Mouse (Mus musculus) erythroid progenitor cell, adult 5-6 weeks (primary cell): ENCODE data around the gene Slc5a9. TPM values are rescaled to one million over a fixed set of nuclear protein-coding genes. Genes with fewer than 3 reads are reported as not detected.
"Not testable (repeated sequence)": the region's sequence is repeated elsewhere in the genome, so short reads cannot be mapped to it uniquely, and the experiment has no call there.

Experiments used
- ATAC-seq: replicated peaks from 2 replicates; pipeline ENCODE4 v1.8.0; 2016; ENCODE audit warnings: moderate number of reproducible peaks, mild to moderate bottlenecking, moderate TSS enrichment, inconsistent platforms; ENCODE audit not compliant: poor library complexity, low FRiP score, severe bottlenecking
- total RNA-seq, 2 experiments: library from RNA; stranded (forward) in 1 of 2; stranded (reverse) in 1 of 2; fragments of 150-400 nt in 1 of 2; fragments of 186-747, 209-891 nt in 1 of 2; gene quantifications; 2 replicates each; pipeline versions ENCODE4 v1.2.3 to v1.2.4; 2015 to 2017; ENCODE audit warnings: low replicate concordance in 2 of 2

Gene Slc5a9
- total RNA-seq (2015; ENCODE audit: low replicate concordance) (not detected in 2 replicates), total RNA-seq (2017; ENCODE audit: low replicate concordance) (not detected in 2 replicates)

DNA sequence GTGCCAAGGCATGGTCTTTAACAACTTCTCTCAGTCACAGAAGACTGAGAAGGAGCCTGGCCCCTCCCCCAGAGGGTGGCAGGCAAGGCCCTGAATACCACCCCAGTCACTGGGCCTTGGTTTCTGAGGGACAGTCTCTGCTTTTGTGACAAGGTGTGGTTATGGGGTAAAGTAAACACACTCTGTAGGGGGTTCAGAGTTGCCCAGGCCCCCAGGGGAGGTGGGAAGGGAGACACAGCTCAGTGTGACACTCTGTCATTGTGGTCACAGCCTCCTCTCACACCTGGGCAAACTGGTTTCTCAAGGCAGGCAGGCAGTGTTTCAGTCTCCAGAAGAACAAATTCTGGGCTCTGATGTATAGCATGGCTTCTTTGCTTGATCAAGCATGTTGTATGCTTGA is at the start of gene Slc5a9:
Slc5a9 (minus strand) TSS at position 144 of the 400 bp plus-strand sequence.
- no peak for ATAC-seq

DNA sequence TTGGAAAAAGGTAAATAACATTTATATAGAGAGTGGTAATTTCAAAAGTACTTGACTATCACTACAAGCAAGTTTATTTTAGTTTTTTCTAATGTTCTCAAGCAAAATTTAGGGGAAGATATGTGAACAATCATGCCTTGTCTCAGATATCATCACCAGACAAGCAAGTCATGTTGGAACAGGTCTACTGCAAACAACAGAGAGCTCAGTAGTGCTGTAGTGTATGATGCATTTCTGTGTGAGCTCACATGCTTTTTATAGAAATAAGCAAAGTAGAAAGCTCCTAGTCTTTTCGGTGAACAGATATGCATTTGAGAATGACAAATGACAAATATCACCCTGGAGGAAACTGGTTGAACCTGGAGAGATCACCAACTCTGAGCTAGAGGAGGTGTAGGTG is 16.4 kb upstream of the Slc5a9 start, which contains the start of gene Skint8:
Skint8 (plus strand) TSS at position 301 of the 400 bp plus-strand sequence.
- no peak for ATAC-seq

GRCm38 (mm10) chr4:111907926-111908325 is 5.2 kb upstream of the Slc5a9 start:
- ATAC-seq = no peak

DNA sequence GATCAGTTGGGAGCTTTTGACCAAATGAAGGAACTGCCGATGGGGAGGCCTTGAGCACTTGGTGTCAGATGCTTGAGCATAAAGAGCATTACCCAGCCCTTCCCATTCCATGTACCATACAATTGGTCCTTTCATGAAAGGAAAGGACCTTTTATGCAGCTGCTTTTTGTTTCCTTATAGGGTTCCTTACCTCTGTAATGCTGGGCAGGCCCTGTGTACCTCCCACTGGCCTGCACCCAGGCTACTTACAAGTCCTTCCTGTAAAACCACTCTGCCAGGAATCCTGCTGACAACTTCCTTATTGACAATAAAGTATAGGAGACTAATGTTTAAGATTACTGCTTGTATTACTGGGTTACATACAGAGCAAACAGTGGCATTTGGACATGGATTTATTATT is 1.2 kb downstream of the Slc5a9 start:
- no peak for ATAC-seq

DNA sequence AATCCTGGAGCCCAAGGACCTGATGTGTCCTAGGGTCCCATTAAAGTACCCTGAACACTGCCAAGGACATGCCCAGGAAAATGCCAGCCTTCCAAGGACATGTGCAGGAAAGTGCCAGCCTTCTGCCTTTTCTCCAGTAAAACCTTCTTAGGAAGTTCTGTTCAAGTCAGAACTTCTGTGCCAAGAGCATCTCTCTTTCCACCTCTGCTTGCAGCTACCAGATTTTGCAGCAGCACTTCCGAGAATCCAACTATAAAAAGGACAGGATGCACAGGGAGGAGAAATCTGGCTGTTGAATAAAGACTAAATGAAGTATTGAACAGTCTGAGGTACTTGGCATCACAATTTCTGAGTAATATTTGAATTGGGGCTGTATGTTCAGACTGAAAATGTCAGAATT is 2.2 kb downstream of the Slc5a9 start:
- not testable (repeated sequence) for ATAC-seq

GRCm38 (mm10) chr4:111898566-111898965 is 4.2 kb downstream of the Slc5a9 start:
- no peak for ATAC-seq

DNA sequence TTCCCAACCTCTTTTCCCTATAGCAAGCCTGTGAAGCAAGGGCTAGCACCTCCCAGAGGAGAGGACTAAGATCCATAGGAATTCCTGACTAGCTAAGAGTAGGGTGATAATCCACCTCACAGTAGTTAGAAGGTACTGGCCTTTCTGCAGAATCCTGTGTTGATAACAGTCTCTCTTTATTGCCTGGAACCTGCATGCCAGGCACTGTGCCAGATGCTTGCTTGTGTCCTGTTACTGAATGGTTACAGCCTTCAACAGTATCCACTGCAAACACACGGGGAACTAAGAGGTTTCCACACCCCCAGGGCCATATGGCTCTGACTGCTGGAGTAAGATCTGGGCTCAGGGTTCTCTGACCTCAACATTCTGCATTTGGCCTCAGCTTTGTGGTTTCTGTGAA is 5.0 kb downstream of the Slc5a9 start:
- no peak for ATAC-seq

- ATAC-seq = no peak
These were observed 10.6 kb downstream of the Slc5a9 start for GRCm38 (mm10) chr4:111892138-111892537.

DNA sequence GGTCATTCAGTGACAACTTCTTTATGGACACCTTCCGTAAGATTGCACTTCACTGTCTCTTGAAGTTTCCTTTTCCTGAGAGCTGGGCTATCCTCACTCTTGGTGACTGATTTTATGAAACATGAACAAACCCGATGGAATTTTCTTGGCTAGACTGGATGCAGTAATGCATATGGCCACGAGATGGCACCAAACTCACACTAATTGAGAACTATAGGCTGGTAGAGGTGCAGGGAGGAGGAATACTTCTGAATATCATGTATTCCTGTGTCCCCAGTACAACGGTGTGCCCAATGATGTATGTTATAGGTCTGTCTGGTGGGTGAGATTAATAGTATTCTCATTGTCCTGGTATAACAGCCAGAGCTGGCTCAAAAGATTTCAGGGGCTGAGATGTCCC is 16.1 kb downstream of the Slc5a9 start:
- ATAC-seq = 0 out of 2 replicates have a peak, but pooled peaks have one; percentile 46

DNA sequence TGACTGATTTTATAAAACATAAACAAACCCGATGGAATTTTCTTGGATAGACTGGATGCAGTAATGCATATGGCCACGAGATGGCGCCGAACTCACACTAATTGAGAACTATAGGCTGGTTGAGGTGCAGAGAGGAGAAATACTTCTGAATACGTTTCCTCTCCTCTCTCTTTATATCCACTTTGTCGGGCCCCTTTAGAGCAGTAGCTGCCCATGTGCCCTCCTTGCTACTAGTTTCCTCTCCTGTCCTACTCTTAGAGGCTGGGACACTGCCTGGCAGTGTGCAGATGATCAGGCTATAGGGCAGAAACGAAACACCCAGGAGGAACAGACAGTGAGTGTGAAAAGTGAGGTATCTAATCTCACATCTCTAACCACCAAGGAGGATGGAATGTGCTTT is 16.7 kb downstream of the Slc5a9 start:
- ATAC-seq = peak; percentile 56; the same call in 1 of the 2 replicates

DNA sequence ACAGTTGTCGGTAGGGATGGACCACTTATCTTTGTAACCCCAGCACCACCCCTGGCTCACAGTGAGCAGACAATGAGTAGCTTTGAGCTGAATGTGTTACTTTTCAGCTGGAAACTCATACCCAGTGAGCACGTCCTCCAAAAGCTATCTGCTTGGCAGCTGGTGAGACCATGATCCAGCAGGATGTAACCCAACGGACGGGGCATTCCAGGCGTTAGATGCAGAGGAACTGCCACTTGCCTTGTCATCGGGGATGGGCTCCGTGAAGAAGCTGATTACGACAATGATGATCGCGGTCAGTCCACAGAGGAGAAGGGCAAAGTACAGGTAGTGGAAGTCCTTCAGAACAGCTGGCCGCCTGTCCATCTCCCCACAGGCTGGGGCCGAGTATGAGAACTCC is 19.2 kb downstream of the Slc5a9 start:
- no peak for ATAC-seq

- no peak for ATAC-seq
These were observed 22.4 kb downstream of the Slc5a9 start for GRCm38 (mm10) chr4:111880112-111880875.

DNA sequence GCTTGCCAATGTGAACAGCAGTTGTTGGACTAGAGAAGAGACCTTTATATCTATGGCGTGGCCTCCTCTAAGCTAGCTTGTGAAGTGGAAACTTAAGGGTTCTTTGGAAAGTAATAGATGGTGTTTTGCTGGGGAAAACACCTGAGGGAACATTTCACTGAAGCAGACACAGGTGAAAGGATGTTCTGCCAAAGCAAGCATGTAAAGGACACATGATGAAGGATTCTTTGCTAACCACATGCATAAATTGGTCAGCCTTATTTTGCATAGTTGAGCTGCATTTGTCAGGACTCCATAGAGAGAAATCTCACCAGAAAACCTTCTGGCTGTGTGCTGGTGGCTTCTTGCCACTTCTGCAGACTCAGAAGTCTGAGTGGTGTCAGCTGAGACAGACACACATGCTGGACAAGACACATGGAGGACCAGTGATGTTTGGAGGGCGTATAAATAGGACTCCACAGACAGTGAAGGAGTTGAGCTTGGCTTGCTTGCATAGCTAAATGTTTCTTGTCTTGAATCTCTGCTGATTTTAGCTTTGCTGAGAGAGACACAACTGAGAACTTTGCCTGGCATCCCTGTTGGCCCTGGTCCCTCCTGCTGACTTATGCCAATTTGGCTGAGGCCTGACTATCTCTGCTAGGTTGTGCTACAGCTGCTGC is 34.8 kb downstream of the Slc5a9 start:
- no peak for ATAC-seq

DNA sequence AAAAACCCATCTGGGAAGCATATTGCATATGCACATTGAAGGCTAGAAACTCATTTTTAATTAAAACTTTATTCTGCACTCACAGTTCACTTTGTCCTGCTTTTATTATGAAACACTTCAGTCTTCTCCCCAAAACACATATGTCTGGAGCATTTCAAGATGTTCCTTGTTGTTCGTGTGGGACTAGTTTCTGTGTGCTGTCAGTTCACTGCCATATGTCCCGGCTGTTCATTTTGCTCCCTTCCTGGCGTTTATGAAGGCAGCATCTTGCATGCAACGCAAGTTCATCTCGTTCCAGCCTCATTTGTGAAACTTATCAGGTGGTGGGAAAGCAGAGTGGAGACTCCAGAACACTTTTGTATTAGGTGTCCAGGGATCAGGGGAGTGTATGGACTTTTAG is 36.0 kb downstream of the Slc5a9 start:
- no peak for ATAC-seq

GRCm38 (mm10) chr4:111852626-111853025 is 50.1 kb downstream of the Slc5a9 start:
- ATAC-seq = no peak

DNA sequence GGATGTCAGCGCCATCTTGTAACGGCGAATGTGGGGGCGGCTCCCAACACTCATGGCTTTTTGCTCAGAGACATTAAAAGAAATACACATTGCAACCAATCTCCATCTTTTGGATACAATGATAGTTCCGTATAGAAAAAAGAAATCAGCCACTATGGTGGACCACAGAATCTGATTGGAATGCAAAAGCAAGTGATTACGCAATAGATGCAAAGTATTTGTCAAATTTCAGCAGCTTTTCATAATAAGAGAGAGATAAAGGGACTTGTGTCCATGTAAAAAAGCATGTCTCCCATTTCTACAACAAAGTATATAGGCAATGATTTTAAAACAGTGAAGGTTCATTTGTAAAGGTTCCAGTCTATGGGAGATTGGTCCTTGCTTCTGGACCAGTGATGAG is 63.8 kb downstream of the Slc5a9 start:
- ATAC-seq = no peak

Other genes with a start within 250 kb of the Slc5a9 start
- gene Spata6, start 182.9 kb downstream of the Slc5a9 start, total RNA-seq (2015; ENCODE audit: low replicate concordance) = 1.4 and 8.0 TPM in 2 replicates
- 5.1 and 10.8 TPM in 2 replicates for gene Spata6, start 182.9 kb downstream of the Slc5a9 start, total RNA-seq (2017; ENCODE audit: low replicate concordance)
- gene Skint8, start 16.5 kb upstream of the Slc5a9 start, total RNA-seq (2015; ENCODE audit: low replicate concordance) = not detected in 2 replicates
- not detected in 2 replicates for gene Skint8, start 16.5 kb upstream of the Slc5a9 start, total RNA-seq (2017; ENCODE audit: low replicate concordance)
- not detected in 2 replicates for gene Skint7, start 70.0 kb upstream of the Slc5a9 start, total RNA-seq (2015; ENCODE audit: low replicate concordance)
- gene Skint7, start 70.0 kb upstream of the Slc5a9 start, total RNA-seq (2017; ENCODE audit: low replicate concordance) = not detected in 2 replicates
- gene Skint1, start 103.4 kb upstream of the Slc5a9 start, total RNA-seq (2015; ENCODE audit: low replicate concordance) = not detected in 2 replicates
- gene Skint1, start 103.4 kb upstream of the Slc5a9 start, total RNA-seq (2017; ENCODE audit: low replicate concordance) = not detected in 2 replicates
- gene Skint4, start 169.1 kb upstream of the Slc5a9 start, total RNA-seq (2015; ENCODE audit: low replicate concordance) = not detected in 2 replicates
- not detected in 2 replicates for gene Skint4, start 169.1 kb upstream of the Slc5a9 start, total RNA-seq (2017; ENCODE audit: low replicate concordance)